Mouse (Mus musculus): ENCODE data around the gene Kcnb1.

The Kcnb1 gene

DNA sequence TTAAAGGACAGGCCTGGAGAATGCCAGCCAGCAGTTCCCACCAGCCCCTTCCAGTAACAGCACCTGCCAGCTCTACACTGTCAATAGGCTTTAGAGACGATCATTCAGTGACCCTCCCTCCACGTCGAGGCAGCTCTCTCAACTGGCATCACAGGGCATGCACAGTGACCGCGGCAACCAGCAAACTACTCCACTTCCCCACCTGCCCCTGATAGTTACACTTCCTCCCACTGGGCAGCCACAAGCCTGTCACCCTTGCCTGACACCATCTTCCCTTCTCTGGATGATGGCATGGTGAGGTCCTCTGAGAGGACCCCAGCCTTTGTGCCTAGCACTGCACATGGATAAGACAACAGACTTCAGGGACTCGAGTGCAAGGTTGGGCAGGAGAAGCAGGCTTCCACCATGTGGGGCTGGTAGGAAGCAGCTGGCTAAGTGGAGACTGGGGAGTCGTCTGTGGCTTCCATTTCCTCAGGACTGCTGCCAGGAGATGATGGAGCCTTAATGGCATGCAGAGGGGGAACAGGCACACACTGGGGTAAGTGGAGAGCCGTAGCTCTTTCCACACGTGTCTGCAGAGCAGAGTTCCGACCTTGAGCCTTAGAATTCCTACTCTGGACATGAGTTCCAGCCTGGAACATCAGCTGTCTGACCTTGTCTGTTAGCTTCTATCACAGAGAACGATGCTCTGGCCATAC, 22.3 kb downstream of the Kcnb1 start:
- WGBS, result 36% methylated on average over 11 of the region's 11 CpGs

DNA sequence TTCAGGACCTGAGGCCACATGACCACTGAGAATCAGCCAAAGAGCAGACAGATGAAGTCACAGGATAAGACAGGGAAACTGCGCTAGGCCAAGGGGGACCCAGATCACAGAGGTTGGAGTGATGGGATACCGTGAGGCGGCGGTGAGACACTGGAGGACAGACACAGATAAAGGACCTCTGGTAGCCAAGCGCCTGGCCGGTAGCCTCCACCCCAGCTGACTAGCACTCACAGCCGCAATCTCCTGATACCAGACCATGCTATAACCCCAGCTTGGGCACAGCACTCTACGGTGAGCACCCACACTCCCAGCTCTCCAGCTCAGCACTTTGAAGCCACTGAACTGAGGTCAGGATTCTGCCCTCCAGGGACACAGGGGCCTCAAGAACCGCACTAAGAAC, 26.4 kb downstream of the Kcnb1 start:
- WGBS, result 98% methylated on average over 9 of the region's 9 CpGs

DNA sequence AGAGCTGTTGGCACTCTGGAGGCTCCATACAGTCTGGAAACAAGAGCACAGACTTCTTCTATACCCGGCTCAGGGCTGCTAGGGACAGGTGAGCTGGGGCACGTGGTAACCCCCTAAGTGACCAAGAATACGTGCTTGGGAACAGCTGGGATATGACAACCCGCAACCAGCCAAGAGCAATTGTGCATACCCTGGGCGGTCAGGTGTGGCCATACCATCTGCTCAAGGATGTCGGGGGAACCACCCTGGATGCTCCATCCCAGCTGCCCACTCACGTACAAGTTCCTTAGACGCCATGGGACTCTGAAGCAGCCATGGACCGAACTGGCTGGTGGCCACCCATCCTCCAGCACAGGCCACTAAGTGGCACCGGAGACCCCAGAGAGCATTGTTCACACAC, 26.8 kb downstream of the Kcnb1 start:
- 76% methylated on average over 10 of the region's 10 CpGs for WGBS

DNA sequence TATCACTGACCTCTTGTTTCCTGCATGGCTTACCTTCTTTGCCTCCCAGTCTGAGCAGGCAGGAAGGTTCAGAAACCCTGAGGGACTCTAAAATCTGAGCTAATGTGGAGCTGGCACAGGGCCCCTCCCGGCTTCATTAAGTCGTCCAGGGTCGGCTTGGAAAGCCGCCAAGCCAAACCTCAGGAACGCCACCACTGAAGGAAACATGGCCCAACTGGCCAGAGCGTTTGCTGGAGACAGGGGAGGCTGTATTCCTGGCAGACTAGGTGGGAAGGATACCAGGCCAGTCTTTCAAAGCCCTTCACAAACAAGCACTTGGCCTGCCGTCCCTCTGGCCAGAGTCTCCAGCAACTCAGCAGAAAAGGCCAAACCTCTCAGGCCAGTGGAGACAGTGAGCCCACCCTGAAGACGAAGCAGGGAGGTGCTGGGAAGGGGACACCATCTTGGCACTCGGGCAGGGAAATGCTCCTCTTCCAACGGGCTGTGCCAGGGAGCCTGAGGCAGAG, 27.4 kb downstream of the Kcnb1 start:
- WGBS, result 37% methylated on average over 10 of the region's 10 CpGs

GRCm38 (mm10) chr2:167159721-167160120, 30.2 kb downstream of the Kcnb1 start:
- WGBS, result 92% methylated on average over 4 of the region's 4 CpGs

GRCm38 (mm10) chr2:167158780-167159179, 31.2 kb downstream of the Kcnb1 start:
- 56% methylated on average over 5 of the region's 5 CpGs for WGBS

GRCm38 (mm10) chr2:167156118-167156715, 33.7 kb downstream of the Kcnb1 start:
- WGBS, result 42% methylated on average over 9 of the region's 9 CpGs

- 15% methylated on average over 4 of the region's 4 CpGs for WGBS
Observed at GRCm38 (mm10) chr2:167155541-167155973, 34.4 kb downstream of the Kcnb1 start.

GRCm38 (mm10) chr2:167150880-167151279, 39.1 kb downstream of the Kcnb1 start:
- 32% methylated on average over 6 of the region's 6 CpGs for WGBS

DNA sequence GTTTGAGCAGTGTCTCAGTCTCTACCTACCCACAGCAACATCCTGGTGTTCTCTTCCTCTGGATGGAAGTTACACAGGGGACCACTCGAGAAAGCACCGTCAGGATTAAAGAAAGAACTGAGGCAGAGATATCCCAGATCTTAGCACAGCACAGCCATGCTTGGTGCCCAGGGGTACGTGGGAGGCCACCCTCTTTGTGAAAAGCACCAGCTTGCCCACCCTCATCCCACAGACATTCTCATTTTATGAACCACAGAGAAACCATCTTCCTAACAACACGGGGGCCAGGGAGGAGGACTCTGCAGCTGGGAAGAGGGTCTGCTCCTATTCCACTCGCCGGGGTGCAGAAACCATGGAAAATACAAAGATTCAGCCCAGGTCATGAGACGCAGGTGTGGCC, 39.8 kb downstream of the Kcnb1 start:
- 68% methylated on average over 7 of the region's 7 CpGs for WGBS

DNA sequence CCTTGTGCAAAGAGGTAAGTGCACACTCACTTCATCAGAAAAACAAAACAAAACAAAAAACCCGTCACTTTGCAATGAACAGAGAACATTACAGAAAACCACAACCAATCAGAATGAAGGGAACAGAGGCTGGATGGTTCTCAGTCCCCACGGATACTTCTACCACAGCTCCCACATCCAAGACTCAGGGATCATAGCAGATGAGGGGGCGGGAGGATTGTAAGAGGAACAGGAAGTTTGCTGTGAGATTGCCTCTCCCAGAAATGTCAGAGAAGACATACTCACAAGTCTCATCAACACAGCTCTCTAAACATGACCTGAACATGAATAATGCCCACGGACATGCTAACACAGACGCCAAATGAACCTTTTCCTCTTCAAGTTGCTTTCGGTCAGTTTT, 40.9 kb downstream of the Kcnb1 start:
- WGBS, result 59% methylated on average over 6 of the region's 6 CpGs

- WGBS, result 62% methylated on average over 8 of the region's 8 CpGs
Observed at GRCm38 (mm10) chr2:167147708-167148107, 42.2 kb downstream of the Kcnb1 start.

DNA sequence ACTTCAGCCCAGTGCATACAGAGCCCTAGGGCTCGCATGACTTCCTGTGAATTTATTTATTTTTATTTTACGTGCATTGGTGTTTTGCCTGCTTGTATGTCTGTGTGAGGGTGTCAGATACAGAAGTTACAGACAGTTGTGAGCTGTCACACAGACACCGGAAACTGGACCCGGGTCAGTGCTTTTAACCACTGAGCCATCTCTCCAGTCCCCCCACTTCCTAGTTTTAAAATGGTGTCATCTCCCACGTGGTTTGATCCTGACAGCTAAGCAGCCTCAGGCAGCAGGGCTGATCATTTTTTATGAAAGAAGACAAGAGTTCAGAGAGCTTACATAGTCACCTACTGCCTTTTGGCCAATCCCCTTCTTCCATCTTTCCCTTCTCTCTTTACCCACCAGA, 44.1 kb downstream of the Kcnb1 start:
- WGBS, result 53% methylated on average over 5 of the region's 5 CpGs

DNA sequence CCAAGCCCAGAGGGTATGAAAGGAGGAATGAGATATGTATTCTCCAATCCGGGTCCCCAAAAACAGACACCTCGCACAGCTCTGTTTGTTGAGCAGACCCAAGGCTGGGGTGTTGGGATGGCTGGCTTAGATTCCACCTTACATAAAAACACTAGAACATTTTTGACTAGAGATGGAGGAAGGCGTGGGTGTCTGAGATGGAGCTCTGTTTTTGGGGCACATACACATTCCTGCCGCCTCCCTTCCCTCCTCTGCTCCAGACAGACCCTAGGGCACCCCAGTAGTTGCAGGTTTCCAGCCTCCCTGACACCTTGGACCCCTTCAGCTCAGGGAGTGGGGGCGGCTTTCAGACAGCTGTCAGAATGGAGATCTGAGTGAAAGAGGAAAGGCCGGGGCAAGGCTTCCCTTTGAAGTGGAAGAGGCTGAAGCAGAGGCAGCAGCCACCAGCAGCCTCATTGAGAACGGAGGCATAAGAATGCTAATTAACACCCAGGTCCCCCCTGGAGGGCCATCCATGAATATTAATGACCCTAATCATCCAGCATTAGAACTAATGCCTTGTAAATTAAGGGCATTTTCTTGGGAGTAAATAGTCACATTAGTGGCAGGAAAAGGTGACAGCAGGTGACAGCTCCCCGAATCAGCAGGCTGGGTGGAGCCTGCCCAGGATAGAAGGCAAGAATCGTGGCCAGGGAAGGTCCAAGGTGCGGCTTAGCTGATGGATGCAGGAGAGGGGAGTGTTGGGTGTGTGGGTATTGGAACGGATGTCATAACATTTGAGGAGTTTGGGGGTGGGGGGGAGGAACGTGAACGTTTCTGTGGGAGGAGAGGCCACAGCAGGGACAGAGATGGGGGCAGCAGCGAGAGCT, 45.3 kb downstream of the Kcnb1 start:
- 21% methylated on average over 14 of the region's 14 CpGs for WGBS

GRCm38 (mm10) chr2:167143914-167144313, 46.0 kb downstream of the Kcnb1 start:
- WGBS, result 52% methylated on average over 2 of the region's 2 CpGs

GRCm38 (mm10) chr2:167142282-167142681, 47.7 kb downstream of the Kcnb1 start:
- 51% methylated on average over 3 of the region's 3 CpGs for WGBS

- 59% methylated on average over 4 of the region's 4 CpGs for WGBS
Observed at GRCm38 (mm10) chr2:167141810-167142209, 48.1 kb downstream of the Kcnb1 start.

GRCm38 (mm10) chr2:167139801-167140269, 50.1 kb downstream of the Kcnb1 start:
- WGBS, result 35% methylated on average over 13 of the region's 13 CpGs

DNA sequence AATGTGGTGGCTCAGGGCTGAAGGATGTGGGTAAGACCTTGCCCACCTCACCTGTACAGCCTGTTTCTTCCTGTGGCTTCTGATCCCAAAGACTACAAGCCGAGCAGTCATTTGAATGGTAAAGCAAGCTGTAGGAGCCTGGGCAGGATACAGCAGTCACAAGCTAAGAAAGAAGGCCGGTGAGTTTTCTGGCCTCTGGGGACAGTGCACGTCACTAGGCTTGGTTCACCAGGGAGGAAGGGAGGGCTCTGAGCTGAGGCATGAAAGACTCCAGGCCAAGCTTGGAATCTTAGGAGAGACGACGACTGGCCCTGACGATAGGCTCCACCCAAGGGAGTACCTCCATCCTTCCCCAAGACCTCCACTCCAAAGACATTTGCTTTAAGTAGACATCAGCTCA, 51.3 kb downstream of the Kcnb1 start:
- WGBS, result 55% methylated on average over 6 of the region's 6 CpGs

GRCm38 (mm10) chr2:167136909-167137308, 53.0 kb downstream of the Kcnb1 start:
- WGBS, result 25% methylated on average over 14 of the region's 14 CpGs

- WGBS, result 55% methylated on average over 8 of the region's 8 CpGs
Observed at GRCm38 (mm10) chr2:167132041-167132440, 57.9 kb downstream of the Kcnb1 start.

DNA sequence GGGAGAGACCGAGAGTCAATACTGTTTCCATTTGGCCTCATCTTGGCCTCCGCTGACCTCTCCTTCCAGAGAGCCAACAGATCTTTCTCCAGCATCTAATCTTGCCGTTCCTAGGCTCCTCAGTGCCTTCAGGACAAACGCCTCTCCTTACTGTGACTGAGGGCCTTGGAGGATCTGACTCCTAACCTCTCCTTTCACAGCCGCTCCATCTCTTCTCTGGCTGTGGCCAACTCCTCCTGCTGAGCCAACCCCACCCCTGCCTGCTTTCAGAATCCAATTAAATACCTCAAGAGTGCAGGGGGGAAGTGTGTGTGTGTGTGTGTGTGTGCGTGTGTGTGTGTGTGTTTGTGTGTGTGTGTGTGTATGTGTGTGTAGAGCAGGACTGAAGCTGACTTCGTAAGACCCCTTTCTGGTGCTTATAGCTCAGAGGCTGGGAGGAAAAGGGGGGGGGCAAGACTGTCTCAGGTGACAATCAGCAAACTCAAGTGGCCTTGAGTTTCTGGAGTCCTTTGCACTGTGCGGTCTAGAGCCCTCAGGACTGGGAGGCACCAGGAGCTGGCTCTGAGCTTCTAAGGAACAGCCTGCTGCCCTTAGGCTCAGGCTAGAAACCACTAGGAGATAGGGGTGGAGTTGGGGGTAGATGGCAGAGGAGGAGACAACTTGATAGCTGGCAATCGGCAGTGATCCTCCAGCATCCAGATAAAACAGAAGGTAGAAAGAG, 59.7 kb downstream of the Kcnb1 start:
- WGBS, result 48% methylated on average over 9 of the region's 9 CpGs

All from cerebral cortex, adult 2 months (tissue).